Mouse (Mus musculus): ENCODE data around the gene Coro2b.

GRCm38 (mm10) chr9:62522791-62523471, 13.9 kb downstream of the Coro2b start:
- TF ChIP-seq GATA1 (IDR thresholded peaks at IDR 0.05; ENCODE audit: borderline replicate concordance, low read length) (no peak), FLI1 (IDR thresholded peaks at IDR 0.05; ENCODE audit: low read length) (no peak)

Measured in megakaryocyte, embryonic 14.5 days (primary cell).